Mouse (Mus musculus) small intestine, adult 2 months (tissue): ENCODE measurements around the gene Nt5c3b. TPM values are rescaled to one million over a fixed set of nuclear protein-coding genes. Genes with fewer than 3 reads are reported as not detected.

Experiments used
- H3K27ac ChIP-seq: fragments of 200-500 bp; 2 replicates; pipeline ENCODE4 v1.5.1; 2012; ENCODE audit warnings: low read depth, low read length, control low read depth, inconsistent platforms; ENCODE audit not compliant: insufficient read depth
- H3K27me3 ChIP-seq: fragments of 200-500 bp; 2 replicates; pipeline ENCODE4 v1.6.1; 2012; ENCODE audit warnings: mild to moderate bottlenecking, moderate library complexity, low read length, inconsistent platforms; ENCODE audit not compliant: control insufficient read depth, insufficient read depth
- H3K36me3 ChIP-seq: fragments of 200-500 bp; 2 replicates; pipeline ENCODE4 v1.6.1; 2012; ENCODE audit warnings: mild to moderate bottlenecking, low read length, control low read depth, inconsistent platforms; ENCODE audit not compliant: control insufficient read depth, insufficient read depth
- H3K4me1 ChIP-seq: fragments of 200-500 bp; 2 replicates; pipeline ENCODE4 v1.6.1; 2012; ENCODE audit warnings: low read length, inconsistent platforms, mixed read lengths; ENCODE audit not compliant: control insufficient read depth, insufficient read depth, insufficient read length
- H3K4me3 ChIP-seq: fragments of 200-500 bp; 2 replicates; pipeline ENCODE4 v1.5.1; 2012; ENCODE audit warnings: low read depth, mild to moderate bottlenecking, control low read depth, inconsistent platforms, low read length, moderate library complexity
- CTCF ChIP-seq: fragments of 200-500 bp; IDR thresholded peaks from 2 replicates; pipeline ENCODE4 v1.5.1; 2012; ENCODE audit warnings: low read depth, mild to moderate bottlenecking, control low read depth, inconsistent platforms, low read length, moderate library complexity, mixed read lengths; ENCODE audit not compliant: insufficient replicate concordance, insufficient read length; ENCODE audit errors: extremely low read depth
- POLR2A ChIP-seq: fragments of 200-500 bp; IDR thresholded peaks from 2 replicates; pipeline ENCODE4 v1.6.1; 2012; ENCODE audit warnings: low read depth, mild to moderate bottlenecking, control low read depth, inconsistent platforms, low read length, moderate library complexity
- WGBS: fragments of 180-500 bp; shearing (Covaris S2); methylation state at CpG from one replicate; pipeline ENCODE4 v1.1.7; 2018; 5-methylcytosine and 5-hydroxymethylcytosine counted together
- polyA plus RNA-seq: library from polyadenylated mRNA; depleted of rRNA; stranded (reverse); fragments of >200 nt; gene quantifications from 2 replicates; pipeline ENCODE4 v1.2.3, GENCODE M21; 2012

The Nt5c3b gene
- polyA plus RNA-seq, 1 experiment: 8.4 TPM

- 78% methylated on average over 7 of the region's 7 CpGs for WGBS
- H3K4me1 ChIP-seq: peaks cover 36% of the 10 kb centered on the region
These were observed 43.1 kb downstream of the Nt5c3b start for GRCm38 (mm10) chr11:100398517-100398916.

DNA sequence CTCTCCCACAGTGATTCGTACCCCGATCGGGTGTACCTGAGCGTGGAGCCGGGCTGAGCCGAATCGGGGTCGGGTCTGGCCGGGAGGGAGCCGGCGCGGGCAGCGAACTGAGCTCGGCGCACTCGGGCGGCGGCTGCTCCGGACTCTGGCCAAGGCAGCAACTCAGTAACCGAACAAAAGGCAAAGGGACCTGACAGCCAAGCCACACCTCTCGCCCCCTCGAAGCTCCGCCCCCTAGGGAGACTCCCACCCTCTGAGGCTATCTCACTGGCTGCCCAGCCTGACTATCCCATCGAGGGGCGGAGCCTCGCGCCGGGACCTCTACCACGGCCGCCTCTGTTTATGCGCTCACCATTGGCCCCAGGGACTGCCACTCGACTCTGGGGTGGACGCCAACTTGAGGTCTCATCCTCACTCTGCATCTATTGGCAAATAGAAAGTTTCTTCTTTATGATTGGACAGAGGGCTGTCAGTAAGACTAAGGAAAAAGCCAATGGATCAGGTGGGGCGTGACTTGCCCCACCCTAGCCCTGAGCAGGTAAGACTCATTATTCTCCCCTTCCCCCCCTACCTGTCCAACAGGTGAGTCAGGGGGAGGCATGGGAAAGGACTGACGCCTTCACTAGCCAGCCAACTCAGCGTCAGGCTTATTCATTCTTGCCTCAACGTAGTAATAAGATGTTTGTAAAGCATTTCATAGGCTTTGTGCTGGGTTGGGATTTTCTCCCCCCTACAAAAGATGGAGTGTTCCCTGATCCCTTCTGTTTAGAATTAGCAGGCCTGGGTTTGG is 43.8 kb downstream of the Nt5c3b start, which contains the start of gene Jup:
Jup (minus strand) TSS at position 164 of the 790 bp plus-strand sequence.
- H3K4me1 ChIP-seq: peaks cover 34% of the 10 kb centered on the region
- under 1% methylated on average over 37 of the region's 37 CpGs for WGBS
- TF ChIP-seq POLR2A: peak; percentile 99
- no peak for TF ChIP-seq CTCF
- peak within 1 kb of the TSS; percentile 99 for H3K27ac ChIP-seq
- H3K36me3 ChIP-seq: peaks cover 6% of the 10 kb centered on the region
- H3K27me3 ChIP-seq: no peaks in the 10 kb centered on the region
- peak within 1 kb of the TSS; percentile 74 for H3K4me3 ChIP-seq

More at GRCm38 (mm10) chr11:100398517-100398916, 43.1 kb downstream of the Nt5c3b start:
- no peak overlapping the region for H3K4me3 ChIP-seq
- H3K36me3 ChIP-seq: peaks cover 3% of the 10 kb centered on the region; the same call in 1 of the 2 replicates
- TF ChIP-seq CTCF (no peak), POLR2A (no peak)
- H3K27ac ChIP-seq: peak overlapping the region; percentile 32; the same call in 1 of the 2 replicates
- H3K27me3 ChIP-seq: no peaks in the 10 kb centered on the region

- WGBS: 1% methylated on average over 42 of the region's 42 CpGs
- Histone ChIP-seq H3K4me1 (peaks cover 28% of the 10 kb centered on the region), H3K27ac (peak overlapping the region; percentile 99), H3K4me3 (peak overlapping the region; percentile 74), H3K27me3 (no peaks in the 10 kb centered on the region), H3K36me3 (peaks cover 7% of the 10 kb centered on the region)
- TF ChIP-seq CTCF (0 out of 2 replicates have a peak, but pooled peaks have one; percentile 35), POLR2A (peak; percentile 35; the same call in 1 of the 2 replicates)
These were observed 44.6 kb downstream of the Nt5c3b start for GRCm38 (mm10) chr11:100396886-100397599.

DNA sequence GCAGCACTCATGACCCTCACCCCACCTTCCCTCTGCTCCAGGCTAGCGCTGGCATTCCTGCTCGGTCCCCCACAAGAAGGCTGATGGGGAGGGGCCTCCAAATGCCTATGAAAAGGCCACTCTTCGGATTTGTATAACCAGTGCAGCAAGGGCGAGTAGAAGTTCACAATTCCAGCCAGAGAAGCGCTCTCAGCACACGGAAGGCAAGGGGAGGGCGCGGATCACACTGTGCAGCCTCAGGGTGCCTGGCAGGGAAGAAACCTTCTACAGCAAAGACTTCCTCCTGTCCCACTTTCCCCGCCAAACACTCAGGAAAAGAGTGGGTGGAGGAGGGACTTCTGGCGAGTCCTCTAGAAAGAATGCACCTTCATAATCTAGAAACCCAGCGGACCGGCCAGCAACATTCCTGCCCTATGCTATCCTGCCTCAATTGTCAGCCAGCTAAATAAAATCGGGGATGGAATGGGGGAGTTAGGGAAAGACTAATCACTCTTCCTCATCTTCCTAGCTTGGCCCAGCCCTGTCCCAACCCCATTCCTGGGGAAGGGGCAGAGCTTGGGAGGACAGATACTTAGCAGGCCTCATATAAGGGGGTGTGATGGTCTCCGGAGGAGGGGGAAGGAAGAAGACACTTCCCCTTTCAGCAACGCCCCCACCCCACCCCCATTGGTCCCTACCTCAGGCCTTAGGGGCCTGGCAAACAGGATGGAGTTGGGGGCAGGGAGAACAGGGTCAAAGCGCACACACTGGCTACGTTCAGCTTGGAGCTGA is 45.6 kb downstream of the Nt5c3b start:
- H3K4me1 ChIP-seq: peaks cover 31% of the 10 kb centered on the region
- WGBS: 13% methylated on average over 17 of the region's 17 CpGs
- peak overlapping the region; percentile 99 for H3K27ac ChIP-seq

GRCm38 (mm10) chr11:100395200-100395599 is 46.4 kb downstream of the Nt5c3b start:
- Histone ChIP-seq H3K36me3 (peaks cover 8% of the 10 kb centered on the region), H3K4me1 (peaks cover 37% of the 10 kb centered on the region), H3K4me3 (peak overlapping the region; percentile 74), H3K27me3 (no peaks in the 10 kb centered on the region), H3K27ac (peak overlapping the region; percentile 99)
- TF ChIP-seq POLR2A (peak; percentile 49; the same call in 1 of the 2 replicates), CTCF (no peak)
- 12% methylated on average over 11 of the region's 11 CpGs for WGBS

More for the DNA sequence above, 45.6 kb downstream of the Nt5c3b start:
- Histone ChIP-seq H3K27me3 (no peaks in the 10 kb centered on the region), H3K36me3 (peaks cover 7% of the 10 kb centered on the region), H3K4me3 (peak overlapping the region; percentile 74)
- no peak for TF ChIP-seq CTCF
- TF ChIP-seq POLR2A: 0 out of 2 replicates have a peak, but pooled peaks have one; percentile 14

GRCm38 (mm10) chr11:100394353-100395074 is 47.1 kb downstream of the Nt5c3b start:
- H3K36me3 ChIP-seq: peaks cover 10% of the 10 kb centered on the region
- H3K27me3 ChIP-seq: no peaks in the 10 kb centered on the region
- H3K27ac ChIP-seq: peak overlapping the region; percentile 79
- TF ChIP-seq CTCF: no peak
- TF ChIP-seq POLR2A: no peak
- 36% methylated on average over 5 of the region's 5 CpGs for WGBS
- H3K4me3 ChIP-seq: peak overlapping the region; percentile 74; the same call in 1 of the 2 replicates
- peaks cover 42% of the 10 kb centered on the region for H3K4me1 ChIP-seq
